Mouse (Mus musculus) testis, adult 2 months (tissue): ENCODE measurements around the gene Ptpra. TPM values are rescaled to one million over a fixed set of nuclear protein-coding genes. Genes with fewer than 3 reads are reported as not detected.
"Not testable (repeated sequence)": the region's sequence is repeated elsewhere in the genome, so short reads cannot be mapped to it uniquely, and the experiment has no call there.

Experiments used
- H3K27ac ChIP-seq: fragments of 200-500 bp; 2 replicates; pipeline ENCODE4 v1.5.1; 2012; ENCODE audit warnings: low read depth, low read length; ENCODE audit not compliant: control insufficient read depth, insufficient read depth
- H3K27me3 ChIP-seq: fragments of 200-500 bp; 2 replicates; pipeline ENCODE4 v1.6.1; 2012; ENCODE audit warnings: mild to moderate bottlenecking, low read length, moderate library complexity; ENCODE audit not compliant: control insufficient read depth, insufficient read depth
- H3K36me3 ChIP-seq: fragments of 200-500 bp; 2 replicates; pipeline ENCODE4 v1.6.1; 2012; ENCODE audit warnings: mild to moderate bottlenecking, low read length; ENCODE audit not compliant: control insufficient read depth, insufficient read depth
- H3K4me1 ChIP-seq: fragments of 200-500 bp; 2 replicates; pipeline ENCODE4 v1.6.1; 2012; ENCODE audit warnings: low read length; ENCODE audit not compliant: control insufficient read depth, insufficient read depth
- H3K4me3 ChIP-seq: fragments of 200-500 bp; 2 replicates; pipeline ENCODE4 v1.5.1; 2012; ENCODE audit warnings: low read depth, mild to moderate bottlenecking, low read length, moderate library complexity, mixed read lengths; ENCODE audit not compliant: control insufficient read depth
- CTCF ChIP-seq: fragments of 200-500 bp; IDR thresholded peaks from 2 replicates; pipeline ENCODE4 v1.5.1; 2012; ENCODE audit warnings: low read depth, mild to moderate bottlenecking, inconsistent platforms, low read length, moderate library complexity; ENCODE audit not compliant: control insufficient read depth, insufficient read depth, insufficient replicate concordance
- POLR2A ChIP-seq: fragments of 200-500 bp; IDR thresholded peaks from 2 replicates; pipeline ENCODE4 v1.6.1; 2012; ENCODE audit warnings: low read depth, mild to moderate bottlenecking, inconsistent platforms, low read length, moderate library complexity; ENCODE audit not compliant: control insufficient read depth
- polyA plus RNA-seq: library from polyadenylated mRNA; depleted of rRNA; stranded (reverse); fragments of >200 nt; gene quantifications from 2 replicates; pipeline ENCODE4 v1.2.3, GENCODE M21; 2012

The Ptpra gene
- polyA plus RNA-seq, 1 experiment: 11.6 TPM

DNA sequence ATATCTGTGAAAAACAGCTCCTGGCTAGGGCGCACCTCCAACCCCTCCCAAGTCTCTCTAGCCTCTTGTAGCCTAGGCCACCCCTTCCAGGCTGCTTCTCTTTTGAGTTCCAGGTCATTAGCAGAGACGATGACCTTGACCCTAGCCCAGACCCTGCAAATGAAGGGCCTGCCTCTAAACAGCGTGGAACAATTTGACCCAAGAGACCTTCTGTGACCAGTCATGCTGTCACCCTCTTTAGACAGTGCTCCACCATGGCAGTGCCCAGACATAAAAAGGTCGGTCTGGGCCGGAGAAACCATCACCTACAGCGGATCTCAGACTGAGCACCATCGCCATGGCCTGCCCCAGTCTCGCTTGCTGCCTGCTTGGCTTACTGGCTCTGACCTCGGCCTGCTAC lies 125.8 kb downstream of the Ptpra start, which contains the start of gene Oxt:
TSS of gene Oxt (plus strand) at position 301 of the 400 bp plus-strand sequence.
- Histone ChIP-seq H3K4me3 (peak within 1 kb of the TSS; percentile 26), H3K27me3 (no peaks in the 10 kb centered on the region), H3K27ac (no peak within 1 kb of the TSS), H3K4me1 (peaks cover 10% of the 10 kb centered on the region), H3K36me3 (no peaks in the 10 kb centered on the region)
- TF ChIP-seq CTCF (no peak), POLR2A (no peak)

DNA sequence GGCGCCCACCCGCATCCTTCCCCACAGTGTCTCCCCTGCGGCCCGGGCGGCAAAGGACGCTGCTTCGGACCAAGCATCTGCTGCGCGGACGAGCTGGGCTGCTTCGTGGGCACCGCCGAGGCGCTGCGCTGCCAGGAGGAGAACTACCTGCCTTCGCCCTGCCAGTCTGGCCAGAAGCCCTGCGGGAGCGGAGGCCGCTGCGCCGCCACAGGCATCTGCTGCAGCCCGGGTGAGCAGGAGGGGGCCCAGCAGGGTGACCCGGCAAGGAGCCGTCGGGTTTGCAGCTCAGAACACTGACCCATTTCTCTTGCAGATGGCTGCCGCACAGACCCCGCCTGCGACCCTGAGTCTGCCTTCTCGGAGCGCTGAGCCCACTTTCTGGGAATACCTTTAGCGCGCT lies 126.5 kb downstream of the Ptpra start:
- not testable (repeated sequence) for H3K36me3 ChIP-seq, H3K27me3 ChIP-seq, H3K27ac ChIP-seq
- peak overlapping the region; percentile 26 for H3K4me3 ChIP-seq
- peaks cover 10% of the 10 kb centered on the region for H3K4me1 ChIP-seq

DNA sequence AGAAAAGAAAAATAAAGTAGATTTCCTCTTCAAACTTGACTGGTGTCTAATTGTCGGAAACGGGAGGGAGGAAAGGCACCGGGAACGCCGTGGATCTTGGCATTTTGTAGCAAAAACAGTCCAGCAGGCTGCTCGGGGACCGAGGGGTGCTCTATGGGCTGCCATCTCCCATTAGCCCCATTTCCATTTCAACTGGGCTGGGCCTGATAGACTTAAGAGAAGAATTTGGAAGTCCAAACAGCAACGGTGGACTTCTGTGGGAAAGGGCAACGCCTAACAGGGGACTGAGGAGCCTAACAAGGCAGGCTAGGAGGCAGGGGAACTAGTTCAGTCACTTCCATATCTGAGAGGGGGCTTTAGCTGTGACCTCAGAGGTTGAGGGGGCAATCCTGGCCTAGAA lies 126.9 kb downstream of the Ptpra start:
- Histone ChIP-seq H3K4me3 (no peak overlapping the region), H3K4me1 (peaks cover 10% of the 10 kb centered on the region), H3K27ac (no peak overlapping the region), H3K36me3 (no peaks in the 10 kb centered on the region), H3K27me3 (no peaks in the 10 kb centered on the region)
- no peak for TF ChIP-seq POLR2A
- TF ChIP-seq CTCF: no peak

DNA sequence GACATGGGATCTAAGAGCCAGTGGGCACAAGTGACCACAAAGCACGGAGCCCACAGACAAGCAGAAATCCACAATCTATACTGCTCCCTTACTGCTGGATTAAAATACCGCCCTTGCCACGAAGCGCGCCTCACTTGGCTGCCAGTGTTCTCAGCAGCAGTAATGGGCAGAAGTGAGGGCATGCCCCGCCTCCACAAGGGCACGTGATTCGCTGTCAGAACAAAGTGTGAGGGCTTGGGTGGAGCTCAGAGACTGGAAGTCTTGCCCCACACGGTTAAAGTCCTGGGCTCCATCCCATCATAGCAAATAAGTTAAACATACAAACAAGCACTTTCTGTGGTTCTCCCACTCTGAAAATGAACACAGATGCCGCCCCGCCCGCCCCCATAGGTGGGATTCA lies 127.6 kb downstream of the Ptpra start:
- H3K36me3 ChIP-seq: no peaks in the 10 kb centered on the region
- H3K4me1 ChIP-seq: peaks cover 10% of the 10 kb centered on the region
- no peak overlapping the region for H3K27ac ChIP-seq
- TF ChIP-seq CTCF (no peak), POLR2A (no peak)
- H3K27me3 ChIP-seq: no peaks in the 10 kb centered on the region
- no peak overlapping the region for H3K4me3 ChIP-seq

DNA sequence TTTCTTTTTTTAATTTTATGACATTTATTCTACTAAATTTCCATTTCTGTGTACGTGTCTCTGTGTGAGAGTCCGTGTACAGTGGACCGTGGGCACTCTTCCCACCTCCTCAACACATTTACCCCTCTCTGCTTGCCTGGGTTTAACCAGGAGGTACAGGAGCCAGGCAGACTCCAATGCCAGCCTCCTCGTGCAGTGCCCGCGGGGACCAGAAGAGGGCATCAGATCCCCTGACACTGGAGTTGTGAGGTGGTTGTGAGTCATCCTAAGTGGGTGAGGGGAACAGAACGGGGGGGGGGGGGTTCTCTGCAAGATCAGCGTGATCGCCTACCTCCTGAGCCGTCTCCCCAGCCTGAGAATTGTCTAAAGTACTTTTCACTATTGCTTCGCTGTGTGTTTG lies 128.1 kb downstream of the Ptpra start:
- no peak overlapping the region for H3K27ac ChIP-seq
- no peaks in the 10 kb centered on the region for H3K36me3 ChIP-seq
- H3K4me3 ChIP-seq: no peak overlapping the region
- H3K4me1 ChIP-seq: peaks cover 10% of the 10 kb centered on the region
- TF ChIP-seq POLR2A: no peak
- TF ChIP-seq CTCF: peak; percentile 58; the same call in 1 of the 2 replicates
- H3K27me3 ChIP-seq: no peaks in the 10 kb centered on the region

DNA sequence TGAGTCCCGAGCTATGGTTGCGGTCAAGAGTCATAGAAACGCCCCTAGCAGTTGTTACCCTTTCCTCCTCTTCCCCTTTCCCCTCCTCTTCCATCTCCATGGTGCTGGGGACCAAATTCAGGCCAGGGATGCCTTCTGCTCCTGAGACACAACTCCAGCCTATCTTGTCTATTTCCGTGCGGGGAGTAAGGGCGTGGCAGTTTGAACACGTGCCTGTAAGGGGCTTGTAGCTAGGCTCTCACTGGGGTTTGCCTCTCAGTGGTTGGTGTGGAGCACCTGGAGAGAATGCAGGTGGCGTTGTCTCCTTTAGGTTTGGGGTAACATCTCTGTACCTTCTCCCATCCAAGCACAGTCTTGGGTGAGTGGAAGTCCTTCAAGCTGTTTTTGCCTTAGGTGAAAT lies 129.7 kb downstream of the Ptpra start:
- H3K27me3 ChIP-seq: no peaks in the 10 kb centered on the region
- H3K4me3 ChIP-seq: no peak overlapping the region
- peaks cover 10% of the 10 kb centered on the region for H3K4me1 ChIP-seq
- TF ChIP-seq POLR2A: no peak
- TF ChIP-seq CTCF: no peak
- no peaks in the 10 kb centered on the region for H3K36me3 ChIP-seq
- no peak overlapping the region for H3K27ac ChIP-seq

DNA sequence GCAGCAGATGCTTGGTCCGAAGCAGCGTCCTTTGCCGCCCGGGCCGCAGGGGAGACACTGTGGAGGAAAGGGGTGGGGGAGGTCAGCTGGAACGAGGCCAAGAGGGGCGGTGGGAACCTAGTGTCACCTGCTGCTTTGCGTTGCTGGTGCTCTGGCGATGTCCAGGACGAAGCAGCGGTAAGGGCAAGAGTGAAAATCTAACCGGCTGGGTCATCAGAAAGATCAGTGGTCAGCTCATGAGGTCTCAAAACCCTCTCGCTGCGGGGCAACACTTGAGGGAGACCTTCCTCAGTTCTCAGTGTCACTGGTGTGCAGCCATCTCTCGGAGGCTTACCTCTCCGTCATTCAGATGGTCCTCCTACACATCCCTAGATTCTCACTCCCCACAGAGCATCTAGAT lies 131.1 kb downstream of the Ptpra start:
- H3K27me3 ChIP-seq: no peaks in the 10 kb centered on the region
- no peak overlapping the region for H3K4me3 ChIP-seq
- TF ChIP-seq POLR2A: no peak
- no peak for TF ChIP-seq CTCF
- peaks cover 9% of the 10 kb centered on the region for H3K4me1 ChIP-seq
- H3K27ac ChIP-seq: no peak overlapping the region
- H3K36me3 ChIP-seq: no peaks in the 10 kb centered on the region

DNA sequence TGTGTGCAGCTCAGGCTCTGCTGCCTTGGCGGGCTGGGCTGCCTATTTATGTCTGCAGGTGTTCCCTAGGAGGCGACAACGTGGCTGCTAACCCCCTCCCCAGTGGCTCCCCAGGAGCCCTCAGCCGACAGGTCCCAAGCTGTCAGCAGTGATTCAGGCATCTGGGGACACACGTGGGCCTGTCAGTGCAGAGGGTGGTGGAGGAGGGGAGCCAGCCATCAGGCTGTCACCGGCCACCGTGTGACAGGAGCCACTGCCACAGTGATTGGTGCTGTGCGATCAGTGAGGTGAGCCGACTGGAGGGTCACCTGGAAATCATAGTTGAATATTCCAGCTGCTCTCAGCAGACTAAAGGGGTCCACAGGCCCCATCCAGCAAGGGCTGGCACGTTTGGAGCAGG lies 132.5 kb downstream of the Ptpra start, which contains the start of gene Avp:
TSS of gene Avp (minus strand) at position 3 of the 400 bp plus-strand sequence.
- Histone ChIP-seq H3K27ac (no peak within 1 kb of the TSS), H3K27me3 (no peaks in the 10 kb centered on the region), H3K36me3 (no peaks in the 10 kb centered on the region), H3K4me1 (peaks cover 7% of the 10 kb centered on the region), H3K4me3 (no peak within 1 kb of the TSS)
- no peak for TF ChIP-seq CTCF
- TF ChIP-seq POLR2A: no peak
